Mouse (Mus musculus) liver, postnatal 0 days (tissue): ENCODE data around the gene Gkap1. TPM values are rescaled to one million over a fixed set of nuclear protein-coding genes. Genes with fewer than 3 reads are reported as not detected.
A peak's percentile ranks its signal among the peaks of the same experiment; 100 is the strongest.

Source experiments
- ATAC-seq: fragments of 200-750 bp; cut with Nextera tagmentation; 2 replicates; pipeline ENCODE4 v1.8.0; 2017; ENCODE audit warnings: mild to moderate bottlenecking, moderate library complexity
- DNase-seq: peaks from one replicate; pipeline ENCODE4 v3.0.0-alpha.2; 2016
- H3K27ac ChIP-seq: fragments of 300-500 bp; sonication (generic); 2 replicates; pipeline ENCODE4 v1.5.1; 2014; ENCODE audit warnings: antibody characterized with exemption, moderate library complexity, mild to moderate bottlenecking, low read depth
- H3K27me3 ChIP-seq: fragments of 300-500 bp; sonication (generic); 2 replicates; pipeline ENCODE4 v1.6.1; 2014; ENCODE audit warnings: low read length, control low read depth, mixed read lengths; ENCODE audit not compliant: insufficient read depth
- H3K36me3 ChIP-seq: fragments of 300-500 bp; sonication (generic); replicated peaks from 2 replicates; pipeline ENCODE4 v1.6.1; 2014; ENCODE audit warnings: mild to moderate bottlenecking, control low read depth, low read length, moderate library complexity, mixed read lengths; ENCODE audit not compliant: insufficient read depth
- H3K4me1 ChIP-seq: fragments of 300-500 bp; sonication (generic); 2 replicates; pipeline ENCODE4 v1.6.1; 2014; ENCODE audit warnings: antibody characterized with exemption, mild to moderate bottlenecking, control low read depth; ENCODE audit not compliant: insufficient read depth
- H3K4me2 ChIP-seq: fragments of 300-500 bp; sonication (generic); 2 replicates; pipeline ENCODE4 v1.6.1; 2014; ENCODE audit warnings: low read depth, mild to moderate bottlenecking, low read length, moderate library complexity, mixed read lengths
- H3K4me3 ChIP-seq: fragments of 300-500 bp; sonication (generic); 2 replicates; pipeline ENCODE4 v1.5.1; 2014; ENCODE audit warnings: low read depth, low read length
- H3K9ac ChIP-seq: fragments of 300-500 bp; sonication (generic); replicated peaks from 2 replicates; pipeline ENCODE4 v1.6.1; 2014; ENCODE audit warnings: mild to moderate bottlenecking, moderate library complexity
- H3K9me3 ChIP-seq: fragments of 300-500 bp; sonication (generic); 2 replicates; pipeline ENCODE4 v1.6.1; 2016; ENCODE audit warnings: mild to moderate bottlenecking, control low read depth, low read length, mixed read lengths
- CTCF ChIP-seq: sonication (generic); IDR thresholded peaks from 2 replicates; pipeline ENCODE4 v1.5.1; 2016; ENCODE audit warnings: antibody characterized with exemption, low read depth
- EP300 ChIP-seq: IDR thresholded peaks from 2 replicates; pipeline ENCODE4 v1.6.1; 2016; ENCODE audit warnings: antibody characterized with exemption, low read depth, mild to moderate bottlenecking
- WGBS: fragments of 180-500 bp; shearing (Covaris S2); extraction: QIAGEN DNeasy Blood & Tissue Kit; methylation state at CpG from one replicate; pipeline ENCODE4 v1.1.7; 2014; ENCODE audit not compliant: insufficient replicate concordance; 5-methylcytosine and 5-hydroxymethylcytosine counted together
- polyA plus RNA-seq: library from polyadenylated mRNA; unstranded; fragments of >200 nt; fragmentation: Nextera tagmentation; extraction: Ambion mirVana; gene quantifications from 2 replicates; pipeline ENCODE4 v1.2.1, GENCODE M21; 2015

Gene Gkap1
- polyA plus RNA-seq, 1 experiment from 2014 or later = 10.4 TPM

DNA sequence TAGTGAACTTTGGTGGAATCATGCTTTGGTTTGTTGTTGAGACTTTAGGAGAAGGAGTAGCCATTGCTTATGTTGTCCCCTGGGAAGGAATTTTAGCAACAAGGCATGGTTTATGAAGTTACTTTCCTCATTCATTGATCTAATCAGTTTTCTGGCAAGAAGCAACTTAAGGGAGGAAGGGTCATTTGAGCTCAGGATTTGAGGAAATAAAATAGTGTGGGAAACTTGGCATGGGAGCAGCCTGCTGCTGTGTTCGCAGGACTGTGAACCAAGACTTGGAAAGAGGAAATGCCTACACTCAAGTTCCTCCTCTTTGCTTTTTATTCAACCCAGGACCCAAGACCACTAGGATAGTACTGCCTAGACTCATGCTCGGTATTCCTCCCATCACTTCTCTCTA is 58.0 kb downstream of the Gkap1 start:
- Histone ChIP-seq H3K9me3 (no peaks in the 10 kb centered on the region), H3K27ac (no peak overlapping the region), H3K4me1 (peaks cover 19% of the 10 kb centered on the region), H3K9ac (no peak overlapping the region), H3K4me3 (no peak overlapping the region), H3K36me3 (no peaks in the 10 kb centered on the region), H3K4me2 (no peak overlapping the region), H3K27me3 (no peaks in the 10 kb centered on the region)
- DNase-seq (no peak), ATAC-seq (no peak)
- WGBS = 64% methylated on average over 2 of the region's 2 CpGs
- no peak for TF ChIP-seq EP300
- TF ChIP-seq CTCF = no peak

DNA sequence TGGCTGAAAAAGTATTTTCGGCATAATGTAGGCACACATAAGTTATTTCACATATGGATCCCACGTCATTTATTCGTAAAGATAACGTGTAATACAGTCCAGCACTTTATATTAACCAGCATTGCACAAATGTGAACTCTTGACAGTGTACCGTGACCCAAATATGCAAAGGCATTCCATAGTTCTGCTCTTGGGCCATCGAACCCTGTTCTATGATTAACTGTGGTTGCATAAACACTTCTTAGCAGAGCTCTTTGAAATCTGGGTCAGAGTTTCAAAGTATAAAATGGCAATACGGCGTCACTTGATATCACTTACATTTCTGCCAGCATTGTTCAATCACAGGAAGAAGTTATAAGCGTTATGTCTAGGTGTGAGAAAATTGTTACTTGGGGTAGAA is 59.1 kb downstream of the Gkap1 start:
- peak overlapping the region; percentile 100 for H3K4me3 ChIP-seq
- ATAC-seq (peak; percentile 50), DNase-seq (no peak)
- peak overlapping the region; percentile 74 for H3K27ac ChIP-seq
- no peak for TF ChIP-seq CTCF
- TF ChIP-seq EP300 = peak; percentile 27; the same call in 1 of the 2 replicates
- no peaks in the 10 kb centered on the region for H3K36me3 ChIP-seq
- peak overlapping the region; percentile 67 for H3K4me2 ChIP-seq
- no peaks in the 10 kb centered on the region for H3K27me3 ChIP-seq
- 69% methylated on average over 9 of the region's 9 CpGs for WGBS
- no peaks in the 10 kb centered on the region for H3K9me3 ChIP-seq
- H3K4me1 ChIP-seq = peaks cover 25% of the 10 kb centered on the region
- H3K9ac ChIP-seq = peak overlapping the region; percentile 99

DNA sequence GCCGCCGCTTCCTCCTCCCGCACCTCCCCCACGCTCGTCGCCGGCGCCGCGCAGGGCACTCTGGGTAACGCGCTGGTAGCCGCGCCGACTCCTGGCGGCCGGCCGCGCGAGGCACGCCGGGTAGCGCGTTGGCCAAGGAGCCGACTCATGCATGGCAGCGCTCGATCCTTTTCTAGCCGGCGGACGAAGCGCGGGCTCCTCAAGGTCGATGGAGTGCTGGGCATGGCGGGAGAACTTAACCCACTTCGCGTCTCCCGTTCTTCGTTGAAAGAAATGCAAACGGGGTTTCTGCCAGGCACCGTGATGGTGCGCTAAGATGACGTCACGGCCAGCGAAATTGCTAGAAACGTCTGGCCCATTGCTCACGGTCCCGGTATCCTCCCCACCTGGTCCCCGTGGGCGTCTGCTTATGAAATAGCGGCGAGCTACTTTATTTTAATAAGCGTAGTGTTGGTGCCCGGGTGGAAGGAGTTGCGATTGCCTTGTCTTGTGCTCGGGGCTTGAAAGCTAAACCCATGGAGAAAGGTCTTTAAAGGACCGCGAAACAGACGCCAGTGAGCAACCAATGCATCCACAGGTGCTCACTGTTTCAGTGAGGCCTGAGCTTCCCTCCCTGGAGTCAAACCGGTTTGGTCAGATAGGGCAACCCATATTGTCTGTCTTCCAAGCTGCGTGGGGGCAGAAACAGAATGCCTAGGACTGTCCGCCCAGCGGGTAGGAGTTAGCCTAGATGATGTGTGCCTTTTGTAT is 59.7 kb downstream of the Gkap1 start, which contains the start of gene Ubqln1:
Gene Ubqln1, minus strand, starts transcription at position 62 of the 750 bp plus-strand sequence.
- H3K4me1 ChIP-seq = peaks cover 25% of the 10 kb centered on the region
- peak; percentile 94 for ATAC-seq
- no peaks in the 10 kb centered on the region for H3K9me3 ChIP-seq
- H3K9ac ChIP-seq = peak within 1 kb of the TSS; percentile 99
- H3K4me3 ChIP-seq = peak within 1 kb of the TSS; percentile 100
- no peaks in the 10 kb centered on the region for H3K27me3 ChIP-seq
- peak; percentile 92 for DNase-seq
- H3K4me2 ChIP-seq = peak within 1 kb of the TSS; percentile 67
- 3% methylated on average over 51 of the region's 62 CpGs for WGBS
- no peaks in the 10 kb centered on the region for H3K36me3 ChIP-seq
- H3K27ac ChIP-seq = peak within 1 kb of the TSS; percentile 74
- TF ChIP-seq EP300 (no peak), CTCF (peak; percentile 54)

DNA sequence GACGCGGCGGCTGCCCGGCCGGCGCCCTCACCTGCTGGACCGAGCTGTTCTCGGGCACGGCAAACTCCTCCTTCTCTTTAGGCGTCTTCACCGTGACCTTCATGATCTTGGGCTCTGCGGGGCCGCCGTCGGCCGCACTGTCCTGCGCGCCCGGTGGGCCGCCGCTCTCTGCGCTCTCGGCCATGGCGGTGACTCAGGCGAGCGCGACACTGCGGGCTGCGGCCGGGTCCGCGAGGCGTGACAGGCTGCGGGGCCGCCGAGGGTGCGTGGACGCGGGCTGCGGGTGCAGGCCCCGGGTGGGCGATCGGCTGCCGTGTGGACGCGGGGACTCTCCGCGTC is 60.3 kb downstream of the Gkap1 start:
- H3K4me3 ChIP-seq = peak overlapping the region; percentile 100
- no peaks in the 10 kb centered on the region for H3K9me3 ChIP-seq
- peak overlapping the region; percentile 99 for H3K9ac ChIP-seq
- peak overlapping the region; percentile 67 for H3K4me2 ChIP-seq
- under 1% methylated on average over 37 of the region's 48 CpGs for WGBS
- peak; percentile 60 for ATAC-seq
- H3K36me3 ChIP-seq = no peaks in the 10 kb centered on the region
- TF ChIP-seq EP300 = no peak
- TF ChIP-seq CTCF = no peak
- peak overlapping the region; percentile 74 for H3K27ac ChIP-seq
- no peak for DNase-seq
- H3K4me1 ChIP-seq = peaks cover 25% of the 10 kb centered on the region
- H3K27me3 ChIP-seq = no peaks in the 10 kb centered on the region

DNA sequence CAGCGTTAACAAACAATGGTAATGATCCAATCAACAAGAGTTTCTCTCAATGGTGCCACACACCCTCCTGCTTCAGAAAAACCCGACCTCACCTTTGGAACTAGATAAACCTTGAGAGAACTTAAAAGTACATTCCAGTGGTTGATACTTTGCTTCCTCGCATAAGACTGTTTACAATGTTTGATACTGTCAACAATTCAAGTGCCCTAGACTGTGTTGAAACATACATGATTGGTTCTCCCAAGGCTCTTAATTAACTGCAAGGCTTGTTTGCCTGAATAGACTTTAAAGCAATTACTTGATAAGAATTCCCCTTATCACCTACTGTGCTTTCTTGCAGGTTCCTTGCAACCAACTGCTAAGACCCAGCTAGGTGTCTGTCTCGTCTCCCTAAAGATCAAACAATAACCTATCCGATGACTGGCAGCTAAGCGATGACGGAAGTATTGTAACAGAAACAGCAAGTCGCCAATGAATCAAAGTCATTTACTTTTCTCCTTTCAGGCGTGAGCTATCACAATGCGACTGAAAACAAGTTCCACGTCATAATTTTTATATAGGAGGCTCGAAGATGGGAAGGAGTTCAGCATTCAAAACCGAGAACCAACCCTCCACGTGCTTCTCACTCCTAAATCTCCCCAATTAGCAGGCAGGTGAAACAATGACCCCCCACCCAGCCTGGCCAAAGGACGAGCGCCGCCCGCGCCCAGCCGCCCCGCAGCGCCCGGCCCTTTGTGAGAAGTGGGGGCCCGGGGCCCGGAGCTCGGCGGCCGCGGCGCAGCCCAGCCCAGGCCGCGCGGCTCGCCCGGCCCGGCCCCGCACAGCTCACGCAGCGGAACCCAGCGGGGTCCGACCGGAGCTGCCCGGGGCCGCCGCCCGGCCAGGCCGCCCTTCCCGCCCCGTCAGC is 60.9 kb downstream of the Gkap1 start:
- WGBS = 2% methylated on average over 48 of the region's 49 CpGs
- H3K9ac ChIP-seq = peak overlapping the region; percentile 99
- peaks cover 25% of the 10 kb centered on the region for H3K4me1 ChIP-seq
- H3K4me3 ChIP-seq = peak overlapping the region; percentile 100
- no peaks in the 10 kb centered on the region for H3K9me3 ChIP-seq
- H3K36me3 ChIP-seq = no peaks in the 10 kb centered on the region
- H3K4me2 ChIP-seq = peak overlapping the region; percentile 67
- TF ChIP-seq CTCF = no peak
- no peak for TF ChIP-seq EP300
- DNase-seq (peak; percentile 36), ATAC-seq (peak; percentile 57)
- peak overlapping the region; percentile 74 for H3K27ac ChIP-seq
- H3K27me3 ChIP-seq = no peaks in the 10 kb centered on the region

DNA sequence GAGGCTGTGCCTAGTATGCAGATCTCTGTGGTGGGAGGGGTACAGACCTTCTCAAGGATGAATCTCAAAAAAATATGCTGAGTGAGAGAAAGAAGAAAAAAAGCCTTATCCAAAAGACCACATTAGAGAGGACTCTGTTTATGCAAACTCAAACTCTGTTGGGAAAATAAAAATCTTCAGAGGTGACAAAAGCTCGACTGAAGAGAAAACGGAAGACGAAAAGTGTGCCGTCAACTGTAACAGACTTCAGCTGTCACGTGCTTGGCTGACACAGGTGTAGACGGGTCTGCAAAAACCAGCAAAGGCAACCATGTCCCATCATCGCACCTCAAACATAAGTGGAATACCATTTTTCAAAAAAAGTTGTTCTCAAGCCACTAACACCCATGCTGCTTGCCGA is 61.7 kb downstream of the Gkap1 start:
- WGBS = 49% methylated on average over 8 of the region's 8 CpGs
- Histone ChIP-seq H3K4me2 (peak overlapping the region; percentile 67), H3K4me3 (peak overlapping the region; percentile 100), H3K36me3 (no peaks in the 10 kb centered on the region), H3K9ac (peak overlapping the region; percentile 22; the same call in 1 of the 2 replicates), H3K9me3 (no peaks in the 10 kb centered on the region), H3K4me1 (peaks cover 25% of the 10 kb centered on the region), H3K27me3 (no peaks in the 10 kb centered on the region), H3K27ac (peak overlapping the region; percentile 1; the same call in 1 of the 2 replicates)
- TF ChIP-seq EP300 (no peak), CTCF (no peak)
- ATAC-seq (no peak), DNase-seq (no peak)
